Mouse (Mus musculus) cortical plate, adult 2 months (tissue): ENCODE measurements around the gene Gsdma2. TPM values are rescaled to one million over a fixed set of nuclear protein-coding genes. Genes with fewer than 3 reads are reported as not detected.
"Not testable (repeated sequence)": the region's sequence is repeated elsewhere in the genome, so short reads cannot be mapped to it uniquely, and the experiment has no call there.

Source experiments
- H3K27ac ChIP-seq: fragments of 200-500 bp; 2 replicates; pipeline ENCODE4 v1.5.1; 2012; ENCODE audit warnings: low read length, control low read depth, inconsistent platforms; ENCODE audit not compliant: insufficient read depth
- H3K4me1 ChIP-seq: fragments of 200-500 bp; 2 replicates; pipeline ENCODE4 v1.6.1; 2011; ENCODE audit warnings: low read length; ENCODE audit not compliant: control insufficient read depth, insufficient read depth
- H3K4me3 ChIP-seq: fragments of 200-500 bp; 2 replicates; pipeline ENCODE4 v1.5.1; 2011; ENCODE audit warnings: mild to moderate bottlenecking, low read length, control low read depth; ENCODE audit not compliant: insufficient read depth
- CTCF ChIP-seq: fragments of 200-500 bp; IDR thresholded peaks from 2 replicates; pipeline ENCODE4 v1.5.1; 2011; ENCODE audit warnings: mild to moderate bottlenecking, control low read depth, low read length; ENCODE audit not compliant: insufficient read depth; ENCODE audit errors: extremely low read depth
- POLR2A ChIP-seq: fragments of 200-500 bp; IDR thresholded peaks from 2 replicates; pipeline ENCODE4 v1.6.1; 2011; ENCODE audit warnings: mild to moderate bottlenecking, low read length, control low read depth; ENCODE audit not compliant: insufficient read depth; ENCODE audit errors: extremely low read depth
- polyA plus RNA-seq: library from polyadenylated mRNA; depleted of rRNA; stranded (reverse); fragments of >200 nt; gene quantifications from 2 replicates; pipeline ENCODE4 v1.2.3, GENCODE M21; 2012; rRNA removed

Gene Gsdma2
- not detected in 2 replicates for polyA plus RNA-seq

GRCm38 (mm10) chr11:98646459-98646858, at the start of gene Gsdma2:
Gsdma2 (plus strand) TSS chr11:98646759.
- Histone ChIP-seq H3K4me1 (no peaks in the 10 kb centered on the region), H3K27ac (no peak within 1 kb of the TSS), H3K4me3 (no peak within 1 kb of the TSS)
- TF ChIP-seq POLR2A (no peak), CTCF (no peak)

DNA sequence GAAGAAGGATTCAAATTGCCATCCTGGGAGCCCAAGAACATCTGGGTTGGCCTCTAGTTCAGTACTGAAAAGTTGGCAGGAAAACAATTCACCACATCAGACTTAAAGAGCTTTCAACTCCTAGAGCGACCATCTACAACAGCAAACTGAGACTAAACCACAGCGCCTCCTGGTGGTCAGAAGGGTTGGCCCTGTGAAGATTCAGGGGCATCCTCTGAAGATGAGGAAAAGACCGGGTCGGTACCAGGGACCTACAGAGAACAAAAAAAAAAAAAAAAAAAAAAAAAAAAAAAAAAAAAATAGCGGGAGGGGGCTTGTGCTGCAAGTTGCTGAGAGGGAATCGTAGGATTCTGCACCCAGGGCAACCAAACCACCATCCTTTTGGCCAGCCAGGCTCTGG, 49.2 kb upstream of the Gsdma2 start:
- no peak overlapping the region for H3K27ac ChIP-seq
- TF ChIP-seq POLR2A (no peak), CTCF (peak; percentile 51)
- no peak overlapping the region for H3K4me3 ChIP-seq
- no peaks in the 10 kb centered on the region for H3K4me1 ChIP-seq

DNA sequence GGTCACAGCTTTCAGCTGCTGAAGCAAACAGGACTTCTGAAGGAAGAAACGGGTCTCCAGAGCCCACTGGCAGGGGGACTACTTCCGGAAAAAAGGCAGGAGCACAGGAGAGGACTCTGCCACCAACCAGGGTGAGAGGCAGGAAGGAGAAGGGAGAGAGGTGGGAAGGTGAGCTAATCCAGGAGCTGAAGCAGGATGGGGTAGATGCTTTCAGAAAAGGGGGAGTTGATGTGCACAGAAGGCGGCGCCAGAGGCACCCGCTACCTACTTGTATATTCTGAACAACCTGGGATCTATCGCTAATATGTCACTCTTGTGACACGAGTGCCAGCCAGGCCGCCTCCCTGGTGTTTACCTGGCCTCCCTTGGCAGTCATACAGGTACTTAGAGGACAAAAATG, 48.6 kb upstream of the Gsdma2 start, which contains the start of gene Lrrc3c:
Lrrc3c (plus strand) TSS at position 301 of the 400 bp plus-strand sequence.
- Histone ChIP-seq H3K4me1 (no peaks in the 10 kb centered on the region), H3K4me3 (no peak within 1 kb of the TSS), H3K27ac (no peak within 1 kb of the TSS)
- TF ChIP-seq POLR2A (no peak), CTCF (no peak)

GRCm38 (mm10) chr11:98598851-98599290, 47.7 kb upstream of the Gsdma2 start:
- Histone ChIP-seq H3K4me1 (no peaks in the 10 kb centered on the region), H3K4me3 (no peak overlapping the region), H3K27ac (no peak overlapping the region)
- no peak for TF ChIP-seq POLR2A
- no peak for TF ChIP-seq CTCF

- H3K4me3 ChIP-seq = no peak overlapping the region
- TF ChIP-seq POLR2A (no peak), CTCF (no peak)
- no peak overlapping the region for H3K27ac ChIP-seq
- no peaks in the 10 kb centered on the region for H3K4me1 ChIP-seq
Observed at GRCm38 (mm10) chr11:98599291-98599690, 47.3 kb upstream of the Gsdma2 start.

DNA sequence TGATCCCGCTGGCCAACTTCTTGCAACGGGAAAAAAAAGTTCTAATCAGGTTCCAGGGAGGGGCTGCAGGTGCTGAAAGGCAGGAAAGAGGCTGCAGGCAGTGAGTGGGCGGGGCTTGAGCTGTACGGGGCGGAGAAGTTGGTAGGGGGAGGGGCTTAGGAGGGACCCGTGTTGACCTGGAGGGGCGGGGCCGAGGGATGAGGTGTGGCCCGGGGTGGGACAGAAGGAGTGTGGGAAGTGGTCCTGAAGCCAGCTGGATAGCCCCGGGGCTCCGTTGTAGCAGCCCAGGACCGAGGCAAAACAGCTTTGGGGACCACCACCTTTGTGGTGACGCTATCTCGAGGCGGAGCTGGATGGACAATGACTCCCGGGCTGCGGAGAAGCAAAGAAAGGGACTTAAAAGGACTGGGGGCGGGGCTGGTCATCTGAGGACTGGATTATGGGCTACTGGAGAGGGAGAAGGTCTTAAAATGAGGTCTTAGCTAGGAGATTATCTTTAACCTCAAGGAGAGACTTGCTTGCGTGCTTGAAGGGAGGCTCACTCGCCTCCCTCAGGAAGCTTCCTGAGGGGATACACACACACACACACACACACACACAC, 44.4 kb upstream of the Gsdma2 start:
- no peaks in the 10 kb centered on the region for H3K4me1 ChIP-seq
- TF ChIP-seq POLR2A (no peak), CTCF (no peak)
- H3K4me3 ChIP-seq = no peak overlapping the region
- H3K27ac ChIP-seq = no peak overlapping the region

- no peak overlapping the region for H3K4me3 ChIP-seq
- no peak for TF ChIP-seq POLR2A
- TF ChIP-seq CTCF = no peak
- no peaks in the 10 kb centered on the region for H3K4me1 ChIP-seq
- no peak overlapping the region for H3K27ac ChIP-seq
Observed at GRCm38 (mm10) chr11:98603953-98604352, 42.6 kb upstream of the Gsdma2 start.

GRCm38 (mm10) chr11:98604911-98605310, 41.6 kb upstream of the Gsdma2 start:
- H3K27ac ChIP-seq, H3K4me3 ChIP-seq: not testable (repeated sequence)

DNA sequence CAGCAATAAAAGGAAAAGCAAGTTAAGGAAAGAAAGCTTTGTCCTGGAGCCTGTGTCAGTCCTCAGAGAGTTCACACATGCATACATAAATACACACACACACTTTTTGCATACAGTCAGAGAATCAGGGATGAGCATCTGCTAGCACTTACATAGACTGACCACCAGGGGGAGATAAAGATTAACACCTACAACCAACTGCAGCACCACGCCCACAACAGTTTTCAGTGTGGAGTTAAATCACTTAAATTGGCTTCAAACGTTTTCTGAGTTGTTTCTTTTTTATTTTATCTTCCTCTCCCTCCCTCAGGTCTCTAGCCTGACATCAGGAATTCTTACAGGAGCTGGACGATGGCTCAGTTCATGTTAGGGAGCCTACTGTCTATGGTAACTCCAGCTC, 39.8 kb upstream of the Gsdma2 start:
- H3K27ac ChIP-seq = no peak overlapping the region
- no peaks in the 10 kb centered on the region for H3K4me1 ChIP-seq
- TF ChIP-seq POLR2A = no peak
- peak; percentile 64 for TF ChIP-seq CTCF
- no peak overlapping the region for H3K4me3 ChIP-seq

More at GRCm38 (mm10) chr11:98604911-98605310, 41.6 kb upstream of the Gsdma2 start:
- H3K4me1 ChIP-seq = not testable (repeated sequence)

DNA sequence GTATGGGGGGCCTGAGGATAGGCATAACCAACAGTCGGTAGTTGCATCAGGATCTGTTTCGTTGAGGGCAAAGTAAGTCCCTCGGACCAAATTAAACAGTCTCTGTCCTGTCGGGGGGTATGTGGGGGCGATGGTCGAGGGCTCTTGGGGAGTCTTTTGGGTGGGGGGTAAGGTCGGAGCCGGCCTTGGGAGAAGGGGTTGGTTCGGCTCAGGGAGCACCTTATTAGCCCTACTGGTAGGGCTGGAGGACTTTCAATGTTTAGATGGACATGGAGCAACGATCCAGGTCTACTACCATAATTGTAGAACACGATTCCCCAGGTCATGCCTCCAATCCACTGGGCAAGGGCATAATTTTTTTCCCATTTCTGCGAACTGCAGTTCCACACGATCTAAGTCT, 25.8 kb upstream of the Gsdma2 start:
- Histone ChIP-seq H3K27ac (no peak overlapping the region), H3K4me1 (no peaks in the 10 kb centered on the region), H3K4me3 (no peak overlapping the region)
- TF ChIP-seq CTCF = no peak
- TF ChIP-seq POLR2A = no peak

DNA sequence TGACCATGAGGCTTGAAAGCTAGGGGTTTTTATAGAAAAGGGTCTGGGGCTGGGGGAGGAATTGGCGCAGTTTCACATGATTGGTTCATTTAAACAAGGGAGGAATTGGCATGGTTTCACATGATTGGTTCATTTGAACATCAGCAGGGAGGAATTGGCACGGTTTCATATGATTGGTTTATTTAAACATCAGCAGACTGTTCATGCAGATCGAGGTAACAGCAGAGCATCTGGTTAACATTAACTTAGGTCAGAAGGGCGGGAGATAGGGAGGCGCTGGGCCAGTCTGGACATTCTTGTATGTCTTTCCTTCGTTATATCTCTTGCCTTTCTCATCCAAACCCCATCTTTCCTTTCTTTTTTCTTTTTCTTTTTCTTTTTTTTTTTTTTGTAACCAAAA, 22.6 kb upstream of the Gsdma2 start:
- not testable (repeated sequence) for H3K4me3 ChIP-seq, H3K4me1 ChIP-seq, H3K27ac ChIP-seq

DNA sequence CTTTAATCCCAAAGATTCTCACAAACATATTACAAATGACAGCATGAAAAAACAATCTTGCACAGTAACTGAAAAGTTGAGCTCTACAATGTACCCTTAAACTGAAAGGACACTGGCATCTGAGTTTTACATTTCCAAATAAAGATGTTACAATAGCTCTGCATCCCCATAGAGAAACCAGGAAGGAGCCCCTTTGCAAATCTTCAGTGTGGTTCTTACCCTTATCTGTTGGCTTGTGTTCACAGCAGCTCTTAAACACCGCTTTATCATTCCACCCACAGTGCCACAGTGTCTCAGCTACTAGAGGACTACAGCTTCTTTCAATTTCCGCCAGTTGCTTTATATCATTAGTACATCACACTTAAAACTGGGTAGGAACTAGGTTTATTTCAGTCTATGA, 22.2 kb upstream of the Gsdma2 start:
- not testable (repeated sequence) for H3K4me1 ChIP-seq, H3K4me3 ChIP-seq, H3K27ac ChIP-seq
